17 mouse cellular contexts compared by ENCODE assay signal in the genomic region with DNA sequence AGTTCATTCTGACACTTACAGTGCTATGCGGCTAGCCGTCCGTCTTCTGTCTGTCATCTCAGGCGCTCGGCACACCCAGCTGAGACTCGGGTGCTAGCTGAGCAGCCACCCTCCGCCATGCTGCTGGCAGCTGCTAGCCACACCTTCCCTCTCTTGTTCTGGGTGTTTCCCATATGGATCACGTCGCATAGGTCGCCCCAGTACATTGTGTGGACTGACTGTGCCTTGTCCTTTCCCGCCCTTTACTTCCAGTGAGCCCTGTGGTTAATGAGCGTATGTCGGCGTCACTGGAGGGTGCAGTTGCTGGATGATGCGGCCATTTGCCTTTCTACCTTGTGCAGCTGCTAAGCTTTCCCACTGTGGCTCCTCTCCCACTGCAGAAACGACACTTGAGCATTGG. TPM values are rescaled to one million over a fixed set of nuclear protein-coding genes. Genes with fewer than 3 reads are reported as not detected.
A peak's percentile ranks its signal among the peaks of the same experiment; 100 is the strongest.
DNase-seq lines count a peak whose midpoint lies in the region; ATAC-seq and TF ChIP-seq lines count a peak whose summit lies in the region.
"Had no signal": no experiment of that assay in that cellular context is flagged by ENCODE, and none has a peak within 500 bp of the region (broad histone marks: within the 10 kb centered on the region; RNA-seq: fewer than 3 reads in every experiment).

No protein-coding gene starts in this region.

- H3K27ac ChIP-seq in forebrain, embryonic 15.5 days (replicated peaks) = no peak overlapping the region
- no peak overlapping the region for H3K27ac ChIP-seq in forebrain, postnatal 0 days (ENCODE audit: low read depth, low read length)
- H3K27ac ChIP-seq in midbrain, embryonic 16.5 days (ENCODE audit: low read length) = no peak overlapping the region
- H3K27ac ChIP-seq in midbrain, embryonic 10.5 days (replicated peaks) = no peak overlapping the region
- H3K27ac ChIP-seq in intestine, postnatal 0 days (ENCODE audit: low read depth, low read length) = no peak overlapping the region
- H3K27ac ChIP-seq: embryonic facial prominence, embryonic 15.5 days; macrophage had no signal

- peaks cover 38% of the 10 kb centered on the region for H3K4me1 ChIP-seq in forebrain, embryonic 15.5 days
- H3K4me1 ChIP-seq in forebrain, postnatal 0 days (ENCODE audit: insufficient read depth) = peaks cover 16% of the 10 kb centered on the region; the same call in 1 of the 2 replicates
- H3K4me1 ChIP-seq in midbrain, embryonic 16.5 days (ENCODE audit: control insufficient read depth, insufficient read depth, low read length) = peaks cover 17% of the 10 kb centered on the region
- peaks cover 70% of the 10 kb centered on the region for H3K4me1 ChIP-seq in midbrain, embryonic 10.5 days
- H3K4me1 ChIP-seq in intestine, postnatal 0 days (replicated peaks; ENCODE audit: control insufficient read depth, insufficient read depth, low read length) = peaks cover 21% of the 10 kb centered on the region; the same call in 1 of the 2 replicates

- H3K4me2 ChIP-seq in forebrain, embryonic 15.5 days (replicated peaks) = no peak overlapping the region
- no peak overlapping the region for H3K4me2 ChIP-seq in forebrain, postnatal 0 days (ENCODE audit: low read depth)
- no peak overlapping the region for H3K4me2 ChIP-seq in midbrain, embryonic 16.5 days (ENCODE audit: low read length)
- H3K4me2 ChIP-seq in intestine, postnatal 0 days (replicated peaks; ENCODE audit: low read depth) = peak overlapping the region; percentile 21; the same call in 1 of the 2 replicates
- H3K4me2 ChIP-seq: embryonic facial prominence, embryonic 15.5 days had no signal

- no peak overlapping the region for H3K9ac ChIP-seq in forebrain, embryonic 15.5 days (replicated peaks)
- no peak overlapping the region for H3K9ac ChIP-seq in forebrain, postnatal 0 days
- H3K9ac ChIP-seq in midbrain, embryonic 16.5 days (ENCODE audit: low read depth, low read length) = no peak overlapping the region
- H3K9ac ChIP-seq in intestine, postnatal 0 days (ENCODE audit: low read depth, low read length) = 0 out of 2 replicates have a peak overlapping the region, but pooled peaks have one; percentile 4
- H3K9ac ChIP-seq: embryonic facial prominence, embryonic 15.5 days had no signal

- DNase-seq in forebrain, postnatal 0 days = no peak
- DNase-seq in midbrain, embryonic 10.5 days (ENCODE audit: low spot score) = no peak
- no peak for DNase-seq in Muller cell, postnatal 12 days (ENCODE audit: inconsistent ontology term)
- DNase-seq in cerebellum, adult 18-20 months = no peak
- DNase-seq: cerebellum, postnatal 10 days; embryo, embryonic 11 days; gastrocnemius, postnatal 14 days; kidney, postnatal 4 days; lung, adult 18-20 months; midbrain, embryonic 14.5 days; right cerebral cortex, postnatal 25 days; thymus, postnatal 36 days had no signal

- no peaks in the 10 kb centered on the region for H3K36me3 ChIP-seq in forebrain, embryonic 15.5 days
- 0 out of 2 replicates have a peak, but pooled peaks cover 3% of the 10 kb centered on the region for H3K36me3 ChIP-seq in forebrain, postnatal 0 days (ENCODE audit: insufficient read depth)
- H3K36me3 ChIP-seq in midbrain, embryonic 16.5 days (ENCODE audit: control insufficient read depth, insufficient read depth, low read length) = no peaks in the 10 kb centered on the region
- H3K36me3 ChIP-seq in midbrain, embryonic 10.5 days = peaks cover 31% of the 10 kb centered on the region
- H3K36me3 ChIP-seq in intestine, postnatal 0 days (ENCODE audit: control insufficient read depth, insufficient read depth) = no peaks in the 10 kb centered on the region

- ATAC-seq in forebrain, embryonic 15.5 days (replicated peaks) = 0 out of 2 replicates have a peak, but pooled peaks have one; percentile 27
- ATAC-seq in forebrain, postnatal 0 days = no peak; the same call in 1 of the 2 replicates
- 0 out of 2 replicates have a peak, but pooled peaks have one; percentile 18 for ATAC-seq in midbrain, embryonic 16.5 days
- peak; percentile 81 for ATAC-seq in intestine, postnatal 0 days

- no peaks in the 10 kb centered on the region for H3K27me3 ChIP-seq in forebrain, embryonic 15.5 days
- H3K27me3 ChIP-seq in forebrain, postnatal 0 days (ENCODE audit: insufficient read depth, low read length) = no peaks in the 10 kb centered on the region
- H3K27me3 ChIP-seq in midbrain, embryonic 16.5 days (ENCODE audit: control insufficient read depth, insufficient read depth, low read depth, low read length) = no peaks in the 10 kb centered on the region
- H3K27me3 ChIP-seq in midbrain, embryonic 10.5 days (ENCODE audit: low read depth, poor library complexity, severe bottlenecking) = peaks cover 33% of the 10 kb centered on the region
- no peaks in the 10 kb centered on the region for H3K27me3 ChIP-seq in intestine, postnatal 0 days (replicated peaks; ENCODE audit: control insufficient read depth, insufficient read depth, low read length)
- H3K27me3 ChIP-seq: embryonic facial prominence, embryonic 15.5 days had no signal

- no peak overlapping the region for H3K4me3 ChIP-seq in forebrain, embryonic 15.5 days
- H3K4me3 ChIP-seq in forebrain, postnatal 0 days (ENCODE audit: low read depth, low read length) = no peak overlapping the region
- H3K4me3 ChIP-seq in midbrain, embryonic 16.5 days (ENCODE audit: low read depth, low read length) = no peak overlapping the region
- no peak overlapping the region for H3K4me3 ChIP-seq in midbrain, embryonic 10.5 days
- H3K4me3 ChIP-seq in intestine, postnatal 0 days (ENCODE audit: low read depth, low read length) = no peak overlapping the region
- H3K4me3 ChIP-seq: embryonic facial prominence, embryonic 15.5 days had no signal

- 80% methylated on average over 16 of the region's 16 CpGs for WGBS in forebrain, embryonic 15.5 days
- 77% methylated on average over 16 of the region's 16 CpGs for WGBS in forebrain, postnatal 0 days
- 60% methylated on average over 16 of the region's 16 CpGs for WGBS in midbrain, embryonic 16.5 days
- WGBS in midbrain, embryonic 10.5 days = 92% methylated on average over 16 of the region's 16 CpGs
- 39% methylated on average over 16 of the region's 16 CpGs for WGBS in intestine, postnatal 0 days

- no peaks in the 10 kb centered on the region for H3K9me3 ChIP-seq in forebrain, embryonic 15.5 days
- no peaks in the 10 kb centered on the region for H3K9me3 ChIP-seq in forebrain, postnatal 0 days (ENCODE audit: low read length)
- no peaks in the 10 kb centered on the region for H3K9me3 ChIP-seq in midbrain, embryonic 16.5 days (replicated peaks; ENCODE audit: control insufficient read depth, low read length, poor library complexity, severe bottlenecking)
- no peaks in the 10 kb centered on the region for H3K9me3 ChIP-seq in midbrain, embryonic 10.5 days (replicated peaks)
- no peaks in the 10 kb centered on the region for H3K9me3 ChIP-seq in intestine, postnatal 0 days (ENCODE audit: control insufficient read depth)
- H3K9me3 ChIP-seq: embryonic facial prominence, embryonic 15.5 days had no signal

- TF ChIP-seq CTCF in forebrain, postnatal 0 days (IDR thresholded peaks at IDR 0.05; ENCODE audit: low read depth) = no peak
- TF ChIP-seq CTCF in intestine, postnatal 0 days (IDR thresholded peaks at IDR 0.05; ENCODE audit: low read depth) = no peak

RNA-seq across cellular contexts. Expression of a gene that starts 59.1 kb away (rescaled TPM):
- 14.8 TPM in 2 replicates for polyA plus RNA-seq in forebrain, embryonic 15.5 days (2015; fragmentation: Nextera tagmentation; extraction: Ambion mirVana)
- 40.5 and 51.6 TPM in 2 replicates for total RNA-seq in forebrain, postnatal 0 days (2014; rRNA removed)
- polyA plus RNA-seq in forebrain, postnatal 0 days (2015; fragmentation: Nextera tagmentation; extraction: Ambion mirVana) = 8.0 and 10.5 TPM in 2 replicates
- polyA plus RNA-seq in midbrain, embryonic 16.5 days (2015; fragmentation: Nextera tagmentation; extraction: Ambion mirVana) = 13.1 and 13.2 TPM in 2 replicates
- polyA plus RNA-seq in midbrain, embryonic 10.5 days (2016; fragmentation: Nextera tagmentation; extraction: Ambion mirVana) = 8.9 and 10.8 TPM in 2 replicates
- polyA plus RNA-seq in intestine, postnatal 0 days (2015; fragmentation: Nextera tagmentation; extraction: Ambion mirVana) = 4.8 and 4.9 TPM in 2 replicates
